Mouse (Mus musculus) liver (tissue): ENCODE results near the gene Gm49661.
A peak's percentile ranks its signal among the peaks of the same experiment; 100 is the strongest.

ENCODE experiments used
- DNase-seq: peaks from one replicate; pipeline ENCODE4 v3.0.0-alpha.2; 2020; ENCODE audit warnings: mixed read lengths

Gm49661 gene

GRCm38 (mm10) chr8:84928456-84929306 lies 40.6 kb downstream of the Gm49661 start:
- peak; percentile 79 for DNase-seq

GRCm38 (mm10) chr8:84927513-84927912 lies 41.7 kb downstream of the Gm49661 start:
- DNase-seq: no peak

GRCm38 (mm10) chr8:84925557-84925956 lies 43.7 kb downstream of the Gm49661 start:
- no peak for DNase-seq

- DNase-seq: no peak
Measured at GRCm38 (mm10) chr8:84921596-84921995, 47.6 kb downstream of the Gm49661 start.

GRCm38 (mm10) chr8:84918646-84919045 lies 50.6 kb downstream of the Gm49661 start:
- no peak for DNase-seq

- DNase-seq: no peak
Measured at GRCm38 (mm10) chr8:84917781-84918180, 51.5 kb downstream of the Gm49661 start.
